Mouse (Mus musculus) MEL (cell line): ENCODE data around the gene Cadps2. TPM values are rescaled to one million over a fixed set of nuclear protein-coding genes. Genes with fewer than 3 reads are reported as not detected.

ENCODE experiments used
- DNase-seq: peaks from one replicate; pipeline ENCODE4 v3.0.0; 2011; ENCODE audit warnings: low read depth, low spot score
- H3K27ac ChIP-seq: 2 replicates; pipeline ENCODE4 v1.5.1; 2012; ENCODE audit warnings: low read depth, mild to moderate bottlenecking, control low read depth, low read length, moderate library complexity; ENCODE audit not compliant: control insufficient read depth
- H3K27me3 ChIP-seq, 2 experiments: fragments of 150-350 bp in 1 of 2; sonication (generic) in 1 of 2; 2 replicates each; pipeline ENCODE4 v1.6.1; 2012; ENCODE audit warnings: low read length in 2 of 2, mild to moderate bottlenecking in 2 of 2, improper control_type of control experiment in 1 of 2, moderate library complexity in 1 of 2; ENCODE audit not compliant: insufficient read depth in 2 of 2, control insufficient read depth in 1 of 2
- H3K36me3 ChIP-seq, 2 experiments: 2 replicates each; pipeline ENCODE4 v1.6.1; 2012 to 2014; ENCODE audit warnings: low read length in 2 of 2, improper control_type of control experiment in 1 of 2, inconsistent platforms in 1 of 2, mild to moderate bottlenecking in 1 of 2; ENCODE audit not compliant: insufficient read depth in 2 of 2, control insufficient read depth in 1 of 2
- H3K4me1 ChIP-seq, 2 experiments: fragments of 150-350 bp in 1 of 2; sonication (generic) in 1 of 2; 2 replicates each; pipeline ENCODE4 v1.6.1; 2012; ENCODE audit warnings: low read length in 2 of 2, improper control_type of control experiment in 1 of 2, mild to moderate bottlenecking in 1 of 2; ENCODE audit not compliant: insufficient read depth in 2 of 2, control insufficient read depth in 1 of 2
- H3K4me3 ChIP-seq, 2 experiments: fragments of 150-350 bp in 1 of 2; sonication (generic) in 1 of 2; 2 replicates each; pipeline ENCODE4 v1.5.1; 2012; ENCODE audit warnings: low read depth in 2 of 2, low read length in 2 of 2, mild to moderate bottlenecking in 2 of 2, moderate library complexity in 2 of 2, control low read depth in 1 of 2, improper control_type of control experiment in 1 of 2; ENCODE audit not compliant: control insufficient read depth in 1 of 2, insufficient read depth in 1 of 2
- H3K79me2 ChIP-seq: 2 replicates; pipeline ENCODE4 v1.6.1; 2012; ENCODE audit warnings: mild to moderate bottlenecking, low read length, moderate library complexity; ENCODE audit not compliant: control insufficient read depth, poor library complexity, insufficient read depth
- H3K9ac ChIP-seq: 2 replicates; pipeline ENCODE4 v1.6.1; 2012; ENCODE audit warnings: low read depth, mild to moderate bottlenecking, control low read depth, low read length, moderate library complexity; ENCODE audit not compliant: control insufficient read depth, poor library complexity, severe bottlenecking
- H3K9me3 ChIP-seq: fragments of 150-350 bp; sonication (generic); replicated peaks from 2 replicates; pipeline ENCODE4 v1.6.1; 2012; ENCODE audit warnings: mild to moderate bottlenecking, low read length, improper control_type of control experiment, moderate library complexity; ENCODE audit not compliant: insufficient read depth
- BHLHE40 ChIP-seq: IDR thresholded peaks from 2 replicates; pipeline ENCODE4 v1.6.1; 2012; ENCODE audit warnings: low read depth, mild to moderate bottlenecking, inconsistent platforms, low read length, improper control_type of control experiment, borderline replicate concordance
- CHD1 ChIP-seq: IDR thresholded peaks from 2 replicates; pipeline ENCODE4 v1.6.1; 2012; ENCODE audit warnings: low read depth, mild to moderate bottlenecking, inconsistent platforms, low read length, improper control_type of control experiment
- E2F4 ChIP-seq: IDR thresholded peaks from 2 replicates; pipeline ENCODE4 v1.6.1; 2011; ENCODE audit warnings: low read depth, low read length, improper control_type of control experiment, borderline replicate concordance
- ELF1 ChIP-seq: IDR thresholded peaks from 2 replicates; pipeline ENCODE4 v1.6.1; 2014; ENCODE audit warnings: low read depth, mild to moderate bottlenecking, inconsistent platforms, low read length, improper control_type of control experiment, moderate library complexity
- EP300 ChIP-seq, 2 experiments: IDR thresholded peaks; 2 replicates each; pipeline ENCODE4 v1.6.1; 2011; ENCODE audit warnings: improper control_type of control experiment in 2 of 2, low read length in 2 of 2, low read depth in 1 of 2, mild to moderate bottlenecking in 1 of 2
- GATA1 ChIP-seq: IDR thresholded peaks from 2 replicates; pipeline ENCODE4 v1.6.1; 2011; ENCODE audit warnings: low read depth, low read length, improper control_type of control experiment
- HCFC1 ChIP-seq: IDR thresholded peaks from 2 replicates; pipeline ENCODE4 v1.6.1; 2012; ENCODE audit warnings: low read depth, mild to moderate bottlenecking, inconsistent platforms, low read length, improper control_type of control experiment, moderate library complexity
- MEF2A ChIP-seq: IDR thresholded peaks from 2 replicates; pipeline ENCODE4 v1.6.1; 2014; ENCODE audit warnings: low read depth, mild to moderate bottlenecking, inconsistent platforms, low read length, improper control_type of control experiment; ENCODE audit not compliant: poor library complexity, insufficient replicate concordance, severe bottlenecking; ENCODE audit errors: extremely low read depth
- MYC ChIP-seq: IDR thresholded peaks from 2 replicates; pipeline ENCODE4 v1.6.1; 2011; ENCODE audit warnings: low read depth, mild to moderate bottlenecking, low read length, improper control_type of control experiment, moderate library complexity
- NRF1 ChIP-seq: IDR thresholded peaks from 2 replicates; pipeline ENCODE4 v1.6.1; 2014; ENCODE audit warnings: low read depth, mild to moderate bottlenecking, inconsistent platforms, low read length, improper control_type of control experiment, moderate library complexity; ENCODE audit not compliant: poor library complexity, insufficient read depth, severe bottlenecking
- POLR2AphosphoS2 ChIP-seq: IDR thresholded peaks from 2 replicates; pipeline ENCODE4 v1.6.1; 2011; ENCODE audit warnings: low read length, improper control_type of control experiment
- POLR2AphosphoS5 ChIP-seq: IDR thresholded peaks from 2 replicates; pipeline ENCODE4 v1.6.1; 2012; ENCODE audit warnings: low read depth, borderline replicate concordance, mild to moderate bottlenecking, inconsistent platforms, low read length, moderate library complexity, mixed read lengths
- RAD21 ChIP-seq: IDR thresholded peaks from 2 replicates; pipeline ENCODE4 v1.6.1; 2011; ENCODE audit warnings: mild to moderate bottlenecking, low read depth, low read length, improper control_type of control experiment
- RCOR1 ChIP-seq: IDR thresholded peaks from 2 replicates; pipeline ENCODE4 v1.6.1; 2012; ENCODE audit warnings: low read depth, mild to moderate bottlenecking, inconsistent platforms, low read length, improper control_type of control experiment
- SIN3A ChIP-seq: IDR thresholded peaks from 2 replicates; pipeline ENCODE4 v1.6.1; 2012; ENCODE audit warnings: low read length, improper control_type of control experiment, inconsistent platforms
- SMC3 ChIP-seq: IDR thresholded peaks from 2 replicates; pipeline ENCODE4 v1.6.1; 2011; ENCODE audit warnings: low read depth, low read length, improper control_type of control experiment
- TBP ChIP-seq: IDR thresholded peaks from 2 replicates; pipeline ENCODE4 v1.8.0; 2011; ENCODE audit warnings: low read depth, low read length, improper control_type of control experiment
- USF1 ChIP-seq: IDR thresholded peaks from 2 replicates; pipeline ENCODE4 v1.6.1; 2014; ENCODE audit warnings: low read depth, mild to moderate bottlenecking, inconsistent platforms, low read length, improper control_type of control experiment, moderate library complexity
- ZKSCAN1 ChIP-seq: IDR thresholded peaks from 2 replicates; pipeline ENCODE4 v1.6.1; 2012; ENCODE audit warnings: low read depth, mild to moderate bottlenecking, inconsistent platforms, low read length, improper control_type of control experiment, moderate library complexity
- polyA plus RNA-seq, 2 experiments: library from polyadenylated mRNA; stranded (reverse) in 1 of 2; unstranded in 1 of 2; fragments of >175 nt in 1 of 2; fragments of >200 nt in 1 of 2; gene quantifications; 2 replicates each; pipeline versions ENCODE4 v1.2.1 to v1.2.4; 2012; ENCODE audit warnings: low replicate concordance in 2 of 2, low read depth in 1 of 2; ENCODE audit not compliant: insufficient read length in 2 of 2, insufficient read depth in 1 of 2, missing spikeins in 1 of 2
- total RNA-seq: library from RNA; depleted of rRNA; stranded (reverse); fragments of 300-350 nt; gene quantifications from 2 replicates; pipeline ENCODE4 v1.2.3, GENCODE M21; 2012; rRNA removed

Gene Cadps2
- total and polyA plus RNA-seq, 3 experiments: not detected

- H3K27ac ChIP-seq: no peak overlapping the region
- no peak overlapping the region for H3K4me3 ChIP-seq
- H3K27me3 ChIP-seq: no peaks in the 10 kb centered on the region
- no peaks in the 10 kb centered on the region for H3K79me2 ChIP-seq
- no peaks in the 10 kb centered on the region for H3K9me3 ChIP-seq
- TF ChIP-seq ZKSCAN1 (no peak), EP300 (IDR thresholded peaks at IDR 0.05; ENCODE audit: low read depth in 1 of 2, low read length in 2 of 2) (no peak), BHLHE40 (no peak), CHD1 (no peak), MYC (no peak), SMC3 (no peak), ELF1 (no peak), MEF2A (no peak), E2F4 (no peak), GATA1 (no peak), POLR2AphosphoS5 (no peak), POLR2AphosphoS2 (no peak), NRF1 (no peak), RCOR1 (no peak), HCFC1 (no peak), RAD21 (no peak), USF1 (no peak), TBP (no peak), SIN3A (no peak)
- TF ChIP-seq, all 39 proteins: peak for 0
- H3K9ac ChIP-seq: no peak overlapping the region
- no peaks in the 10 kb centered on the region for H3K36me3 ChIP-seq
- H3K4me1 ChIP-seq: no peaks in the 10 kb centered on the region
- no peak for DNase-seq
These were observed 595.1 kb downstream of the Cadps2 start for GRCm38 (mm10) chr6:23243821-23244760.

Other genes with a start within 250 kb of the Cadps2 start
- gene Rnf133, start 189.1 kb downstream of the Cadps2 start, total RNA-seq: not detected in 2 replicates
- gene Rnf133, start 189.1 kb downstream of the Cadps2 start, polyA plus RNA-seq: not detected
- gene Rnf148, start 184.3 kb downstream of the Cadps2 start, total RNA-seq: not detected in 2 replicates
- not detected for gene Rnf148, start 184.3 kb downstream of the Cadps2 start, polyA plus RNA-seq
- not detected in 2 replicates for gene Tas2r118, start 130.6 kb upstream of the Cadps2 start, total RNA-seq
- not detected for gene Tas2r118, start 130.6 kb upstream of the Cadps2 start, polyA plus RNA-seq